Mouse (Mus musculus) inflammation-experienced regulatory T-cells (primary cell): ENCODE results near the gene Hephl1. TPM values are rescaled to one million over a fixed set of nuclear protein-coding genes. Genes with fewer than 3 reads are reported as not detected.

ENCODE experiments used
- polyA plus RNA-seq, 2 experiments: library from polyadenylated mRNA; unstranded; fragments of 100-300 nt; shearing (Covaris generic); gene quantifications; one replicate each; pipeline ENCODE4 v1.2.1; 2017

Gene Hephl1
- under 1 TPM; 0.12 to 0.49 TPM for polyA plus RNA-seq

GRCm38 (mm10) chr9:15112008-15112407 is at the start of gene Hephl1:
Hephl1 (minus strand) TSS chr9:15112108.

DNA sequence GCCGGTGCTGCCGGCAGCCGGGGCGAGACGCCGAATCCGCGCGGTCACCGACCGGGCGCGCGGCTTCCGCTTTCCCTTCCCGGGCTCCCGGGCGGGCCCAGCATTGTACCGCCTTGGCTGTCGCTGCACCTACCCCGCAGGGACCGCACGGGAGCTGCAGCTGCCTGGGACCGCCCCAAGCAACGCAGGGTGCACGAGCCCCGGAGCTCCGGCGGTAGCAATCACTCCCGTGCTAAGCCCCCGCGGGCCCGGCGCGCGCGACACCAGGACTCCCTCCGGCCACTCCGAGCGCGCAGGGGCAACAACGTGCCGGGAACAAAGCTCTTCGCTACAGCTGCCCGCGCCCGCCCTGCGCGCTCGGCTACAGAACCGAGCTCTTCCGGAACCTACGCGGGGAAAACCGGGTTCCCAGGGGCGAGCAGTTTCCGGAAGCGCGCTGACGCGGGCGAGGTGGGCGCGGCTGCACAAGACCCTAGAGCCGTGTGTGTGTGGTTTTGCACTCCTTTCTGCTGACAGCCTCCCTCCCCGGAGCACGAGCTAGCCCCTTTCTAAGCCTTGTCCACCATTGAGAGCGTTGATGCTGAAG is 66.7 kb downstream of the Hephl1 start, which contains the start of gene Panx1:
TSS of gene Panx1 (minus strand) at position 395 of the 586 bp plus-strand sequence.

Other genes with a start within 250 kb of the Hephl1 start
- gene Izumo1r, start 208.2 kb downstream of the Hephl1 start, polyA plus RNA-seq: 1,000 to 10,000 TPM in 1 of 2 experiments, 100 to 1,000 TPM in 1; 418 to 1,067 TPM
- 100 to 1,000 TPM; 140 to 150 TPM for gene Panx1, start 66.6 kb downstream of the Hephl1 start, polyA plus RNA-seq
- gene Vstm5, start 126.9 kb upstream of the Hephl1 start, polyA plus RNA-seq: not detected
- 10 to 100 TPM; 62.2 to 64.5 TPM for gene Med17, start 167.8 kb upstream of the Hephl1 start, polyA plus RNA-seq
- gene Taf1d, start 194.1 kb upstream of the Hephl1 start, polyA plus RNA-seq: 10 to 100 TPM; 67.6 to 81.0 TPM
- 1 to 10 TPM; 3.5 to 3.7 TPM for gene 4931406C07Rik, start 194.3 kb upstream of the Hephl1 start, polyA plus RNA-seq
- gene Cep295, start 245.7 kb upstream of the Hephl1 start, polyA plus RNA-seq: 10 to 100 TPM; 17.4 to 23.9 TPM